In the genomic region with DNA sequence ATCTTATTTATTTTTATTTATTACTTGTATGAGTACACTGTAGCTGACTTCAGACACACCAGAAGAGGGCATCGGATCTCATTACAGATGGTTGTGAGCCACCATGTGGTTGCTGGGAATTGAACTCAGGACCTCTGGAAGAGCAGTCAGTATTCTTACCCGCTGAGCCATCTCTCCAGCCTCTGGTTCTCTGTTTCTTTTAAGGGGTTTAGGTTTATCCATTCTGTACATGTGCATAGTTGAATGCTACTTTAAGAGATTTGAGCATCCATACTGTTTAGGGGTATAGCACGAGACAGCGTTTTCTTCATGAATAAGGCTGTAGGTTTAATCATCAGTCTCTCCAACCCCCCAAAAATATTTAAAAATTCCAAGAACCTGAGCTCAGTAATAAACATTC, we compare ENCODE assay signal across 7 mouse cellular contexts. TPM values are rescaled to one million over a fixed set of nuclear protein-coding genes. Genes with fewer than 3 reads are reported as not detected.
"Had no signal": no experiment of that assay in that cellular context is flagged by ENCODE, and none has a peak within 500 bp of the region (broad histone marks: within the 10 kb centered on the region; RNA-seq: fewer than 3 reads in every experiment).

No protein-coding gene starts in this region.

RNA-seq across cellular contexts. Expression of gene Ttc39d, which starts 6.7 kb away (rescaled TPM):
- total RNA-seq: neutrophil, adult 5-6 weeks had no signal
- polyA plus RNA-seq: neural tube, embryonic 13.5 days; small intestine, adult 2 months; spleen, adult 2 months; stomach, embryonic 14.5 days; thymus, adult 2 months; urinary bladder, adult 2 months had no signal
